Mouse (Mus musculus): ENCODE data around the gene Fam151b.

- no peak for TF ChIP-seq POLR2A (IDR thresholded peaks at IDR 0.05; ENCODE audit: insufficient read depth, low read depth, low read length)
- TF ChIP-seq CTCF (IDR thresholded peaks at IDR 0.05), result no peak
Observed at GRCm38 (mm10) chr13:92464698-92465097, 19.1 kb downstream of the Fam151b start.
